Mouse (Mus musculus): ENCODE measurements around the gene Efcab14.
A peak's percentile ranks its signal among the peaks of the same experiment; 100 is the strongest.

The Efcab14 gene

DNA sequence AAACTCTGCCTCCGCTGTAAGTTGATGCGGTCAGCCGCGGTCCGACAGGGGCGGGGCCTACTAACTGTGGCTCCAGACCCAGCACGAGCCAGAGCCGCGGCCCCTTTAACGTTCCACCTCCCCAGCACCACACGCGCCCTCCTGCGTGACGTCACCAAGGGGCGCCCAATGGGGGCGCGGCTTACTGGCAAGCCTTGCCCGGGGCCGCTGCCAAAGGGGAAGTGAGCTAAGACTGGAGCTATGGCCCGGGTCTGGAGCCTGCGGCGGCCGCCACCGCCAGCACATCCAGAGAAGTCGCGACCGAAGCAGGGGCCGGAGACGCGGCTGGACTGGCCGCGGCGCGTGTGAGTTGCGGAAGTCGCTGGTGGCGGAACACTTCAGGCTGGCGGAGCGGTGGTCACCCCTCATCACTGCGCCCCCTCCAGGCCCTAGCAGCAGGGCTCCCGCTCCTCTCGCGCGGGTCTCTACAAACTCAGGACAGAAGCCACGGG is at the start of gene Efcab14:
Gene Efcab14, plus strand, starts transcription at position 194 of the 491 bp plus-strand sequence.
- DNase-seq (ENCODE audit: low read depth in 1 of 2, low spot score in 2 of 2), result peak; percentile 97

DNA sequence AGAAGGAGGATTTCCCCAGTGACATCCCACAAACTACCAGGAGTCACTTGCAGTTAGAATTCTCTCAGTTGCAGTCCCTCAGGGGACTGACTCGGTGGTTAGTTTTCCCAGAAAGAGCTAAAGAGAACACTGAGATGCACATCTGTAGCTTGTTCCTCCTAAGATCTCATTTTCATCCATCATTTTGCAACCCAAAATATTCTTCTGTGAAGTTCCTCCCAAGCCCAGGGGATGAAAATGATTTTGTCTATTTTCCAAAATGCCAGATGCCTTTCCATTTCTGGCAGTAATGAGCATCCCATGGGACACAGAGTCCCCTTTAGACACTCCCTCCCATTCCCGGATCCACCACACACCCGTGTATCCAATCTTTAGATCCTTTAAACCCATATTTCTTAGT is 36.1 kb upstream of the Efcab14 start:
- DNase-seq (ENCODE audit: low read depth in 1 of 2, low spot score in 2 of 2), result no peak

DNA sequence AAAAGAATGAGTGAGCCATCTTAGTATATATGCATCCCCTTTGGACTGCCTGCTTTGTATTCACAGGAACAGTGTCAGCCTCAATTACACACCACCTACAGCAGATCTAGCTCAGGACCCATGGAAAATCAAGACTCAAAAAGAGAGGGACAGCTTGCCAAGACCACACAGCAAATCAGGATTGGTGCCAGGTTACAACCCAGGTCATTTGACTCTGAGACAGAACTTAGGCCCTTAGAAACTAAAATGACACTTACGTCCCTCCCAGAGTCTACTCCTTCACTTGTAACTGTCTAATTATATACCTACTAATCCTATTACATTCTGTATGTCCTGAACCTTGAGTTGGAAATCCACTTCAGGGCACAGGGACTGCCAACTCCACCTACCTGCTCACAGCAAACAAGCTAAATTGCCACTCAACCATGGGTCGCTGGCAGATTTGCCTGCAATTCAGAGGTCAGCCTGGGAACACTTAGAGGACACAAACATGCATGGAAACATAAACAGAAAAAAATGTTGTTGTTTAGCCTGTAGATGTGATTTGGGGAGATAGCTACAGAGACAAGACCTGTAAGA is 33.5 kb upstream of the Efcab14 start:
- no peak for DNase-seq (ENCODE audit: low read depth in 1 of 2, low spot score in 2 of 2)

DNA sequence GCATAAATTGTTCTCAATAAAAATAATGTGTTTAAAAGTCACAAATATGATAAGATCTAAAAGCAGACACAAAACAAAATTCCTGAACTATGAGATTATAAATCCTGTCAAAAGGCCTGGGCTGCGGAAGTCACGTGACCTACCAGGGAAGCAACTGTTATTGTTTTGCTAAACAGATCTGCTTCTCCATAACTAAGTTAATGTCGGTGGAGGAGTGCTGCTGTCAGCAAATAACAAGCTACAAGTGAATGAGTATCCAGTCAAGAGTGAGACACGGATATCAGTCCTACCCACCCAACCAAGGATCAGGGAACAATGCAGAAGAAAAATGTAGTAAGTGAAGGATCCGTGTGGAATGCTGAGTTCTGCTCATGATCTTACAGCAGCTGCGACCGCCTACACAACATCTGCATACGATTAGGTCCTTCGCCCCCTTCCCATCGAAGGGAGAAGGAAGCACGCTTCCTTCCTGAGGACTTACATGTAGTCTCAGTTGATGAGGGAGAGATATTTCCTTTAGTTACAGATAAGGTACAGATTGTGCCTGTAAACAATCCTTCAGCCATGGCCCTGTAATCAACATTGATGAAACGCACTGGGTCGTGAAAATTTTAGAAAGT is 28.5 kb upstream of the Efcab14 start:
- no peak for DNase-seq (ENCODE audit: low read depth in 1 of 2, low spot score in 2 of 2)

DNA sequence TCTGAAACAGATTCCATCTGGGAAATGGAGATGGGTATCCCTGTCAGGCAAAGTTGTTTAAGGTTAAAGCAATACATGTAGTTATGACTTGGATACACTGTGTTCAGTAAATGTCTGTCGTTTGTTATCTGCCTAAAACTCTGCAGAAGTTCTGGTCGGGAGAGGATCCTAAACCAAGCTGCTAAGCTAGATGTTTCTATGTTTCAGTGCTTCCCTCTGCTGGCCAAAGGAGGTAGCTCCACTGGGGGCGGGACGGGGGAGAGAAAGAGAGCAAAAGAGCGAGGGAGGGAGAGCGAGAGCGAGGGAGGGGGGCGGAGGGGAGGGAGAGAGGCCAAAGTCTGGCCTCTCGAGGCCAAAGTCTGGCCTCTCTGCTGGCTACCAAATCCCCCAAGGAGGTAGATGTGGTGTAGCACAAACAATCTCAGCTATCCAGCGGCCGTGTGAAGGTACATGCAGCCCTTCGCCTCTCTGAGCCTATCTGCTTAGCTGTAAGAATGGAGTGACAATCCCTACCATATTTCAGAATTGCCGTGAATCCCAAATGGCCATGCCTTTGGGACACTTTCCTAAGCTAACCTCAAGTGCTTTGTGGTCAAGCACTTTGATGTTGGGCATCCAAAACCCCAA is 27.6 kb upstream of the Efcab14 start:
- no peak for DNase-seq (ENCODE audit: low read depth in 1 of 2, low spot score in 2 of 2)

DNA sequence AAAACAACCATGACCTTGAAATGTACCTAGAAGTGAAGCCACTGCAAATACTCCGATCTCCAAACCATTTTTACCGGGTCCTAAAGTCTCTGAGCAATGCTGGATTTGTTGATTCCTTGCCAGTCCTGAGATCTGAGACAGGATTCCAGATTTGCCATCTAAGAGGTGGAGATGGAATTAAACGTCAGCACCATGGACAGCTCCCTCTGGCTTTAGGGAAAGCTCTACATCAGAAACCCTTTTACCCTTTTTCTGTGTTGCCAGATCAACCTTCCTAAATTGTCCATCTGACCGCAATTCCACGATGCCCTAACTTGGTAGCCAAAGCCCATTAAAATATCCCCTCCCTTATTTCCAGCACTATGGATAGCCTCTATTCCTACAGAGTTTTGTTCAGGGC is 8.8 kb upstream of the Efcab14 start:
- DNase-seq (ENCODE audit: low read depth in 1 of 2, low spot score in 2 of 2), result no peak

DNA sequence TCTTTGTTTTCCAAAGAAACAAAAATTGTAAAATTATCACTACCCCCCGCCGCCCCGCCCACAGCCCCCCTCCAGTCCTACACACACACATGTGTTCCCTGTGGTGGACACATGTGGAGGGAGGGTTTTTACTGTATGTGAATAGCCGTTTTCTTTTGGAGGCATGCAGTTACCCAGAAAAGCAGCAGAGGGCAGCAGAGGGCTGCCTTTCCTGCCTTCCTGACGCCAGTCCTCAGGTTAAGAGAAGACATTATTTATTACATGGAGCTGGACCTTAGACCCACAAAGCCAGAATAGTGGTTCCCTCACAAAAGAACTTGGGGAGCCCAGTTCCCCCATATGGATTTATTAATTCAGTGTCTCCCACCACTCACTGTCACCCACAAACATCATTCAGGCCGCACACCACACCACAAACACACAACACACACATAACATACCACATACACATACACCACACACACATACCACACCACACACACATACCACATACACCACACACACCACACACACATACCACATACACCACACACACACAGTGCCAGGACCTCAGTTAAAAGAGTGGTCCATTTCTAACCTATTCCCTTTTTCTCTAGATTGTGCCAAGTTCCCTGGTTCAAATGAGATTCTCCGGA is 5.8 kb upstream of the Efcab14 start:
- DNase-seq (ENCODE audit: low read depth in 1 of 2, low spot score in 2 of 2), result peak in 1 of 2 experiments; percentile 52

DNA sequence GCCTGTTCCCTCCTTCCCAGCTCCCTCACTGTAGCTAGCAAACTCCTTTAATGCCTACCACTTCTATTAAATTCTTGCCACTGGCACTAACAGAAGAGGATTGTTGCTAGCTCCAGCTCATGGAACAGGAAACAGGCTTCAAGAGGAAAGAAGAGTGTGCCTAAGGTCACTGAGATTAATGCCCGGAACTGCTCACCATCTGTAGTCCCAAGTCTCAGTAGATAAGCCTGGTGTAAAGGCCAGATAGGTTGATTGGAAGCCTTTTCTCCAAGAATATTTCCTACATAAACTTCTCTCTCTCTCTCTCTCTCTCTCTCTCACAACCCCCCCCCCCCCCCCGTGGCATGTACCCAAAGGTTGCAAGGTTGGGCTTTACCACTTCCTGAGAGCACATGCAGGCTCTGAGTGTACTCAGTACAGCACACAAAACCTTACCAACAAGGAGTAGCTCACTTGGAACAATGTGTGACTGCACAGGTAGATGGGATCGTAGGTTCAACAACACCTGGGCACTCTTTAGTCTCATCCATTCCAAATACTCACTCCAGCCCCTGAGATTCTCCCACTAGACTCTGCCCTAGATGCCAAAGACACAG is 5.2 kb upstream of the Efcab14 start:
- no peak for DNase-seq (ENCODE audit: low read depth in 1 of 2, low spot score in 2 of 2)

DNA sequence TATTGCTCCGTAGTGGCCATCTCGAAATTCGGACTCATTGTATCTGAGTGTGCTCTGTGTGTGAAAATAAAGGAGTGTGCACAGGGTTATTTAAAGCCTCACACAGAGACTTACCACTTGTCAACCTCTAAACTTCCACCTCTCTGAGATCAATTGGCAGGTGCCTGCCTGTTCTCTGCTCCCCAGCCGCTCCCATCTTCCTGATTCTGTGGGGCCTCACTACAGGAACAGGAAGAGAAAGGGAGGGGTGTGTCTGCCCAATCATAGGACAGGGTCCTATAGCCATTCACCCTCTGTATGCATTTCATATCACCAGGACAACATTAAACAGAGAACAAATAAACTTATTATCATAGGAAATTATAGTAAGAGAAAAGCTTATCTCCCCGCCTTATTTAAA is 3.8 kb upstream of the Efcab14 start:
- no peak for DNase-seq (ENCODE audit: low read depth in 1 of 2, low spot score in 2 of 2)

DNA sequence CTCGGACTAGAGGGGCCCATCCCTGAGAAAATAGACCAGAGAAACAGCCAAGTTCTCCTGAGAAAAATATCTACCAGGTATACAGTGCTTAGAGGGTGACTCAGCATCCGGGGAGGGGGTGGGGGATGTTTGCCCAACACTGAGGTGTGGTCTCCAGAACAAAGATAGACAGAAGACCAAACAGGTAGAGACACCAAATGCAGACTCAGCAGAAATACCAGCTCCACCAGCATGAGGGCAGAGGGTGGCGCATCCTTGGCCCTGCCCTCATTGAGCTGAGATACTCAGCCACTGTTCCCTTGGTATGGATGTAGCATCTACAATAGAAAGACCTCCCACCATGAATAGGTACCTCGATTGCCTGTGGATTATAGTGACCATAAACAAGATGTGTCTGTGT is 2.7 kb upstream of the Efcab14 start:
- DNase-seq (ENCODE audit: low read depth in 1 of 2, low spot score in 2 of 2), result no peak

DNA sequence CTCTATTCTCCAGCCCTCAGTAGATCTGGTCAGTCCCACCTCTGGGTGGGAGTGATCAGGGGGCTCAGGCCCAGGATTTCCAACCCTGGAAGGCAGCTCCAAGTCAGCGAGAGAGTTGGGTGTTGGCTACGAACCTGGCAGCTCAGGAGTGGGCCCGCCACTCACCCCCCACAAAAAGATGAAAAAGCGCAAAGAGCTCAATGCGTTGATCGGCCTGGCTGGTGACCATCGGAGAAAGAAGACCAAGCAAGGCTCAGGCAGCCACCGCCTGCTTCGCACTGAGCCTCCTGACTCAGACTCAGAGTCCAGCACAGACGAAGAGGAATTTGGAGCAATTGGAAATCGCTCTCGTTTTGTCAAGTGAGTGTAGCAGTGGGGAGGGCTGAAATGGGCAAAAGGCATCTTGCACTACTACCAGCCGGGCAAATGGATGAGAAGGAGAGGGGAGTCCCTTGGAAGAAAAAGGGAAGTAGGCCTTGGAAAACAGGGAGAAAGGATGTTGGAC is 989 bp downstream of the Efcab14 start:
- no peak for DNase-seq (ENCODE audit: low read depth in 1 of 2, low spot score in 2 of 2)

DNA sequence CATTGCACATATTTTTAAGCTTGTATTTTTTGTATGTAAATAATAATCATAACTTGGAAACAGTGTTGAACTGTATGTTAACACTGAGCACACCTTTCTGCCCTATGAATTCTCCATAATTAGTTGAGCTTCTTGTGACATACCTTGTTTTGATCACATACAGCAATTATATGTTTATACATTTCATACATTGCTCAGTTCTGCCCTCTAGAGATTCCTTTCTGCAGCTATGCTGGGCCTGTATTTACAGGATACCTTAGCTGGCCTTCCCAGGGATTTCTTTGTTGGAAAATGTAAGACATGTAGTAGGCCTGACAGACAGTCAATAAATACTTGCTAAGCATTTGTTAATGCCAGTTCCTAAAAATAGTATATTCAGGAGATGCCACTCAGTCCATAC is 5.1 kb downstream of the Efcab14 start:
- DNase-seq (ENCODE audit: low read depth in 1 of 2, low spot score in 2 of 2), result no peak

DNA sequence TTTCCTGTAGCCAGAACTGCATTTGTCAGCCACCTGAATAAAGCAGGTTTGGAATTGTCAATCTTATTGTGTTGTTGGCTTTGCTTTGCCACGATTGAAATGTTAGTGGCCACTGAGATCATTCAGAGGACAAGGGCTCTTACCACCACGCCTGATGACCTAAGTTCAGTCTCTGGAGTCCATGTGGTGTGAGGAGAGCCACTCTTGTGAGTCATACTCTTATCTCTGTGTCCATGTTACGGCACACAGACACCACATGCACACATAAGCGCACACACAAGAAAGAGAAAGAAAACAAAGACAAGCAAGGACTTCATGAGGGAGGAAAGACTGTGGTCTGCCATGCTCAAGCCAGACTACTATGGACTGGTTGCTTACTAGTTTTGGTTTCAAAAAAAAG is 5.6 kb downstream of the Efcab14 start:
- no peak for DNase-seq (ENCODE audit: low read depth in 1 of 2, low spot score in 2 of 2)

DNA sequence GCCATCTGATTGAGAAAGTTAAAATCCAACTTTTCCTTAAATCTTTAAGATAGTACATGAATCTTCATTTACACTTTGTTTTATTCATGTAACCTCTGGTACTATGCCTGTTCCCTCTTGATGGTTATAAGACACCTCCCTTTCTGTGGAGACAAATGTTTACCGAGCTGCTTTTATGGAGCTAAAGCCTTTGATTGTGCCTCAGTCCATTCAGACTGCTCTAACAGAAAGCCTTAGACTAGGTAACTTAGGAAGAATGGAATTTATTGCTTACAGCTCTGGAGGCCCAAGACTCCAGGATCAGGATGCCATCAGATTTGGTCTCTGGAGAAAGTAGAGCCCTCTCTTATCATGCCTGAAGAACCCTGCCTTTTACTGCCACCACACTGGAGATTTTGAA is 10.6 kb downstream of the Efcab14 start:
- no peak for DNase-seq (ENCODE audit: low read depth in 1 of 2, low spot score in 2 of 2)

DNA sequence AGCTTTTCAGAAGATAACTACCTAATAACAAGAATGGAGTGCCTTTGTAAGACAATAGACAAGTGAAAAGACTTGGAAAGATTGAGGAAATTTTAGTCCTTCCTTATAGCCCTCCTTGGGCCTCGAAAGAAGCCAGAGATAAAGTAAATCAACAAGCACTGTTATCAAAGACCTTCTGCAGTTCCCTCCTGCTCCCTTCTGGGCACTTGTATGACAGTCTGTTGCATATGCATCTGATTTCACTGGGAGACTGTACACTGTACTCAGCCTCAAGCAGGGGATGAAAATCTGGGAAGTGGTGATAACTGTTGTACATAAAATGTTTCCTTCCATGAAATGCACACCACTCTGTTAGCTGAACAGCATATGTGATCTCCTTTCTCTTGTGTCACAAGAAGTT is 11.8 kb downstream of the Efcab14 start:
- no peak for DNase-seq (ENCODE audit: low read depth in 1 of 2, low spot score in 2 of 2)

DNA sequence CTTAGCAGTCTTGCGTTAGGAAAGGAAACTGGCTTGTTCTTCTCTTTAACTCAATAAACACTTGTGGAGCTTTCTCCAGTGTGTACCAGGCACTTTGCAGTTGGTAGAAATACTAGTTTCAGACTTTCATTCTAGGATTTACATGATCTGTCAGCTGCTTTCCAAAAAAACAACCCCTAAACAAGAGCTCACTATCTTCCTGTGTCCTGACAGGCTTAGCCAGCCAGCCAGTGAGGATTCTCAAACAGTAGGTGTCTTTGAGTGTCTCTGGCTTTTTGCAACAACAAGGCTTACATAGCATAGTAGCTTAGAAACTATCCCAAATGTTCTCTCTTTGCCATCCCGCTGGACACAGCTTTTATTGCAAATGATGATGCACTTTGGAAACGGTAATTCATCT is 16.6 kb downstream of the Efcab14 start:
- DNase-seq (ENCODE audit: low read depth in 1 of 2, low spot score in 2 of 2), result no peak

DNA sequence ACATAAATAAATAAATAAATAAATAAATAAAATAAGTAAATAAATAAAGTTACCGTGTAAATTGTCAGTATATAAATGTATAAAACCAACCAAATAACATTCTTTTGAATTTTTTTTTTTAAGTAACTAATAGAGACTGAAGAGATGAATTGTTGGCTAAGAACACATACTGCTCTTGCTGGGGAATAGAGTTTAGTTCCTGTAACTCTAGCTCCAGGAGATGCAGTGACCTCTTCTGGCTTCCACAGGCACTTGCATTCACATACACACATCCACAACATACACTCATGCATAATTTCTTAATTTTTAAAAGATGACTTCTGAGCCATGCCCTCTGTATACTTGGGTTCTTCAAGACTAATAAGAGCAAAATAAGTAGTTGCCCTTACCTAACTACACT is 17.3 kb downstream of the Efcab14 start:
- no peak for DNase-seq (ENCODE audit: low read depth in 1 of 2, low spot score in 2 of 2)

DNA sequence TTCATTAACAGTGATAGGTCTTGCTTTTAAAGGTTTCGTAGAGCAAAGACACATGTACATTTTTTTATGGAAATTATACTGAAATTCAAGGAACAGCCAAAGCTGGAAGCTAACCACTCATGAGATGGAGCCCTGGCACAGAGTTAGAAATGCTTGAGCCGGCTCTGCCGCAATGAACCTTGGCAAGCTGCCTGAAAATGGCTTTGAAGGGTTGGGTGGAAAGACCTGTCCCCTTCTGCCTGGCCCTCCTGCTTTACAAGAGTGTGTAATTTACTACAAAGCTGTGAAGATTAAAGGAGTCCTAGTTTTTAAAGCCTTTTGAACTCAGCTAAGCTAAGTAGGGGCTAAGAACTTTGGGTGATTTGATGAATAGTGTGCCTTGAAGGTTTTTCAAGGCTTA is 23.7 kb downstream of the Efcab14 start:
- no peak for DNase-seq (ENCODE audit: low read depth in 1 of 2, low spot score in 2 of 2)

DNA sequence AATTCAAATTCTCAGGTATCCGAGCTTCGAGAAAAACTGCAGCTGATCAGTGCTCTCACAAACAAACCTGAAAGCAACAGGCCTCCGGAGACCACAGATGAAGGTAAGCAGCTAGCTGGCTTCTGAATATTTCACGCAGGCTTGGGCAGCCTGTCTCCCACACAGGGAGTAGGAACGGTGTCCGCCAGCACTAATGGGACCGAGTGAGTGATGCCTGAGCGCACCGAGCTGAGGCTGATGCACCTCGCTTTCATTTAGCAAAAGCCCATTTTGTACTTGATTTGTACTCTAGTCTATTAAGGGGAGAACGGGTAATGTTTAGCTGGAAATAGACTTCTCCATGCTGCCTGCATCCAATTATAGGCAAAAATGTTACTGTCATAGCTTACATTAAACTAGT is 27.0 kb downstream of the Efcab14 start:
- no peak for DNase-seq (ENCODE audit: low read depth in 1 of 2, low spot score in 2 of 2)

DNA sequence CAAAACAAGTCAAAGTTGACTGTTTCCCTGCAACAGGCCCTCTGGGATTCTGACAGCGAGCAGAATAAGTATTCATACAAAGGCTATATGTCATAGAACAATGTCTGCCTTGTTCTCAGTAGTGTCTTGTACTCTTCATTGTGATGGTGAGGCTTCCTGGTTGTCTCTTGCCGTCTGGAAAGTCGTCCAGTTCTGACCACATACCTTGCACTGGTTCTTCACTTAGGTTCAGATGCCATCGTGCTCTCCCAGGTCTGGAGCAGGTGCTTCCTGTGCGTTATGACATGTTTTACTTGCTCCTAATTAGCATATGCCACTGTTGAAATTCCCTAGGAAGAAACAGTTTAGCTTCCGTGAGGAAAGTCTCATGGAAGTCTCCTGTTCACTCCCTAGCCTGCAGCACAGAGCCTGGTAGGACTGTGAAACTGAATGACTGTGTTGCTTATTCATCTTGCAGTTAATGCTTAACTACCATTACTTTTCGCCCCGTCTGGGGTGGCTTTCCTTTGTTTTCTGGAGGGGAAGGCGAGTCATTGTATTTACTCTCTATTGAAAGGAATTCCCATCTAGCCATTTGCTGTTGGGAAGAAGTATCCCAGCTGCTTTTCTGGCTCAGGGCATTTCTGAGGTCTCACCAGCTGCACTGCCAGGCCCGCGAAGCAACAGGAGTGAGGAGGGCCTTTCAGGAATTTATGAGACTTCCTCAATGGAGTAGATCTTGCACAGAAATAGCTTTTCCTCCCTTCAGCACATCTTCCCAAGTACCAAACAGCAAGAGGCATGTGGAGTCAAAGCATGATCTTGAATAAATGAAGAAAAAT is 30.3 kb downstream of the Efcab14 start:
- no peak for DNase-seq (ENCODE audit: low read depth in 1 of 2, low spot score in 2 of 2)

DNA sequence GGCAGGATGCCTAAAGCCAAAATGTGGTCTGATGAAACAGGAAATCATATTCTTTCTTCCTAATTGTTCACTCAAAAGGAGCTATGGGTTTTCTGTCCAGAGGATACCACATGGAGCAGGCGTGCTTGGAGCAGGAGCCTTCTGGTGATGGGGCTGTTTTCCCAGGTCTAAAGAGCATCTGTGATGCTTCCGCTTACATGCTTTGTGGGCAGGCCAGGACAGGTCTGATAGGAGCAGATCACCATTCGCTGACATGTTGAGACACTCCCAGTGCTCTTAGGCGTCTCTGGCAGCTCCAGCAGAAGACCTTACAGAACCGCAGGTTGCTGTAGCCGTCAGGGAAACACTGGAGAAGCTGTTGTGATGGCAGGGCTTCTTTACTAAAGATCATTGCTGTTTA is 37.5 kb downstream of the Efcab14 start:
- no peak for DNase-seq (ENCODE audit: low read depth in 1 of 2, low spot score in 2 of 2)
